Mouse (Mus musculus) lung, postnatal 0 days (tissue): ENCODE results near the gene Prkcb.

Experiments
- CTCF ChIP-seq: IDR thresholded peaks from 2 replicates; pipeline ENCODE4 v1.5.1; 2016; ENCODE audit warnings: antibody characterized with exemption, mild to moderate bottlenecking
- EP300 ChIP-seq: IDR thresholded peaks from 2 replicates; pipeline ENCODE4 v1.6.1; 2016; ENCODE audit warnings: antibody characterized with exemption, mild to moderate bottlenecking, control low read depth

- TF ChIP-seq EP300 (no peak), CTCF (no peak)
Measured at GRCm38 (mm10) chr7:122657423-122658126, 369.0 kb downstream of the Prkcb start.
